Mouse (Mus musculus) lung, adult 2 months (tissue): Measurements from ENCODE around the gene Adgrg3.

Experiments used
- CTCF ChIP-seq: fragments of 200-500 bp; IDR thresholded peaks from 2 replicates; pipeline ENCODE4 v1.5.1; 2011; ENCODE audit warnings: mild to moderate bottlenecking, low read length, control low read depth; ENCODE audit not compliant: insufficient read depth
- POLR2A ChIP-seq: fragments of 200-500 bp; IDR thresholded peaks from 2 replicates; pipeline ENCODE4 v1.6.1; 2011; ENCODE audit warnings: low read depth, mild to moderate bottlenecking, control low read depth, low read length, borderline replicate concordance; ENCODE audit errors: extremely low read depth

DNA sequence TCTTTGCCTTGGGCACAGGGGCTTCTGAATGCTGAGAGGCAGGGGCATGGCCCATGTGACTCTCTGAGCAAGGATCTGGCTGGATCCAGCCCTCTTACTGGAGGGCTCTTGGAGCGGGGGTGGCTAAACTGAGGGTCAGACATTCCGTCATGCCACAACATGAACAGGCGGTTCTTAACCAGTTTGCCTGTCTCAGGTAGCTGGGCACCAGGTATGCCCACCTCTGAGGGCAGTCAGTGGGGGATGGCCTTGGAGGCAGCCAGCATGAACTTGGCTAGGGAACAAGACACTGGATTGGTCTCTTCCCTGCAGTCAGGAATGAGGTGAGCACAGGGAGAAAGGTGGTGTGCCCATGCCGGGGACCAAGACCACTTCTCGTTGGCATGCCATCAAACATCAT is 37.3 kb upstream of the Adgrg3 start:
- TF ChIP-seq CTCF = no peak
- no peak for TF ChIP-seq POLR2A
